Mouse (Mus musculus): ENCODE measurements around the gene Gsdmc4. TPM values are rescaled to one million over a fixed set of nuclear protein-coding genes. Genes with fewer than 3 reads are reported as not detected.
"Not testable (repeated sequence)": the region's sequence is repeated elsewhere in the genome, so short reads cannot be mapped to it uniquely, and the experiment has no call there.

Gene Gsdmc4
- polyA plus RNA-seq, 1 experiment from 2014 or later: 1.9 TPM

DNA sequence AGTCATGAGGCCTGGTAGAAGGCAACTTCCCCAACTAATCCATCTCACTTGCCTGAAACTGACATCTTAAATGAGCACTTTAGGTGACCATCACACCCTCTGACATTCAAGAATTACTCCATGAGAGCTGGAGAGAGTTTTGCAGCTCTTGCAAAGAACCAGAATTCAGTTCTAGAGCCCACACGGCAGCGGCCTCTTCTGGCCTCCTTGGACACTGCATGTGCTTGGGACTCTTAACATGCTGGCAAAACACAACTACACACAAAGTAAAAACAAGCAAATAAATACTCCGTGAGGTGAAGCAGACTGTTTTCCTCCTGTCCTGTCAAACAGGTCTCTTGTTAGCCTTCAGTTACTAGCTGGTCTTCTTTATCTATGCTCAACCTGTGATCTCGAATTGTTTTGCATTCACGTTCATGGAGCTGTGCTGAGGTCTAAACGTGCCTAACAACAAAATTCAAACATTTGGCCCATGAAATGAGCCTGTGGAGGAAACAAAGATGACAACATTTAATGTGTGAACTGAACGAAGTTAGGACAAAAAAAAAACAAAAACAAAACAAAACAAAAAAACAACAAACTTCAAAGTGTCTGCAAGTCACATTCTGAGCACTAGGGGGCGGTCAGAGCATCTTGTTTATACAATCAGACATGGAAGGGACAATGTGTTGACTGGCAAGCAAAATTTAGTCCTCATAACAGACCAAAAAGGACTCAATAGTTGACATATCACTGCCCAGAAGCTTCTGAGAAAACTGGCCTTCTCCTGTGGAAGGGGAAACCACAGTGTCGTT lies 16.3 kb downstream of the Gsdmc4 start:
- not testable (repeated sequence) for H3K4me2 ChIP-seq (replicated peaks; ENCODE audit: low read depth); H3K4me1 ChIP-seq (replicated peaks; ENCODE audit: control insufficient read depth, insufficient read depth); H3K27me3 ChIP-seq (ENCODE audit: control insufficient read depth, insufficient read depth, low read length); H3K9ac ChIP-seq (ENCODE audit: low read length); H3K9me3 ChIP-seq (ENCODE audit: control insufficient read depth, low read length); H3K4me3 ChIP-seq (ENCODE audit: low read depth, low read length); H3K36me3 ChIP-seq (ENCODE audit: control insufficient read depth, insufficient read depth, low read length); H3K27ac ChIP-seq (replicated peaks)
- peak; percentile 74 for TF ChIP-seq CTCF (IDR thresholded peaks at IDR 0.05; ENCODE audit: low read depth)
- WGBS: 37% methylated on average over 9 of the region's 9 CpGs
- ATAC-seq (ENCODE audit: low FRiP score, low TSS enrichment) (0 out of 2 replicates have a peak, but pooled peaks have one; percentile 35), DNase-seq (ENCODE audit: low spot score) (peak; percentile 64)

GRCm38 (mm10) chr15:63888440-63888839 lies 23.7 kb downstream of the Gsdmc4 start:
- H3K4me2 ChIP-seq (replicated peaks; ENCODE audit: low read depth); ATAC-seq (ENCODE audit: low FRiP score, low TSS enrichment); DNase-seq (ENCODE audit: low spot score); H3K27me3 ChIP-seq (ENCODE audit: control insufficient read depth, insufficient read depth, low read length); H3K27ac ChIP-seq (replicated peaks); H3K9ac ChIP-seq (ENCODE audit: low read length); H3K36me3 ChIP-seq (ENCODE audit: control insufficient read depth, insufficient read depth, low read length); H3K9me3 ChIP-seq (ENCODE audit: control insufficient read depth, low read length); H3K4me1 ChIP-seq (replicated peaks; ENCODE audit: control insufficient read depth, insufficient read depth); H3K4me3 ChIP-seq (ENCODE audit: low read depth, low read length): not testable (repeated sequence)
- 75% methylated on average over 3 of the region's 5 CpGs for WGBS

- not testable (repeated sequence) for H3K4me3 ChIP-seq (ENCODE audit: low read depth, low read length); H3K4me2 ChIP-seq (replicated peaks; ENCODE audit: low read depth); H3K9ac ChIP-seq (ENCODE audit: low read length); DNase-seq (ENCODE audit: low spot score); ATAC-seq (ENCODE audit: low FRiP score, low TSS enrichment); H3K36me3 ChIP-seq (ENCODE audit: control insufficient read depth, insufficient read depth, low read length); H3K4me1 ChIP-seq (replicated peaks; ENCODE audit: control insufficient read depth, insufficient read depth); H3K27ac ChIP-seq (replicated peaks); H3K9me3 ChIP-seq (ENCODE audit: control insufficient read depth, low read length); H3K27me3 ChIP-seq (ENCODE audit: control insufficient read depth, insufficient read depth, low read length)
- no CpG with 5 or more reads among the region's 5 CpGs for WGBS
Observed at GRCm38 (mm10) chr15:63887949-63888348, 24.1 kb downstream of the Gsdmc4 start.

DNA sequence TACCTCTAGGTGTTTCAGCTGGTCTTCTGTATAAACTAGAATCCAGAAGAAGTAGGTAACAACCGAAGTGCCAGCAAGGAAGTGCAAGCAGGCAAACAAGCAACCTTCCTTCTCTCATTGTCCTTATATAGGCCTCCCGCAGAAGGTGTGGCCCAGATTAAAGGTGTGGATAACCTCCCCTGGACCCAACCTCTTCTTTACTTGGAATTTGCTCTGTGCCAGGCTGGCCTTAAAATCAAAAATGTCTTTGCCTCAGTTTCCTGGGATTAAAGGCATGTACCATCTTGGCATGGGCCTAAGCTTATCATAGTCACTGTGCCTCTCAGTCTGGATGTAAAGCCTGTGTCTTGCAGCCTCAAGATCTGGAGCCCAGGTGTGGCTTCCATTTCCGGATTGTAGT lies 33.6 kb downstream of the Gsdmc4 start, which contains the start of gene Gsdmc3:
Gsdmc3 (minus strand) TSS at position 101 of the 400 bp plus-strand sequence.
- not testable (repeated sequence) for H3K9me3 ChIP-seq (ENCODE audit: control insufficient read depth, low read length); H3K27me3 ChIP-seq (ENCODE audit: control insufficient read depth, insufficient read depth, low read length); H3K36me3 ChIP-seq (ENCODE audit: control insufficient read depth, insufficient read depth, low read length); H3K4me2 ChIP-seq (replicated peaks; ENCODE audit: low read depth); H3K4me3 ChIP-seq (ENCODE audit: low read depth, low read length); DNase-seq (ENCODE audit: low spot score); H3K9ac ChIP-seq (ENCODE audit: low read length); H3K4me1 ChIP-seq (replicated peaks; ENCODE audit: control insufficient read depth, insufficient read depth); H3K27ac ChIP-seq (replicated peaks); ATAC-seq (ENCODE audit: low FRiP score, low TSS enrichment)
- WGBS: 81% methylated on average over 1 of the region's 3 CpGs

DNA sequence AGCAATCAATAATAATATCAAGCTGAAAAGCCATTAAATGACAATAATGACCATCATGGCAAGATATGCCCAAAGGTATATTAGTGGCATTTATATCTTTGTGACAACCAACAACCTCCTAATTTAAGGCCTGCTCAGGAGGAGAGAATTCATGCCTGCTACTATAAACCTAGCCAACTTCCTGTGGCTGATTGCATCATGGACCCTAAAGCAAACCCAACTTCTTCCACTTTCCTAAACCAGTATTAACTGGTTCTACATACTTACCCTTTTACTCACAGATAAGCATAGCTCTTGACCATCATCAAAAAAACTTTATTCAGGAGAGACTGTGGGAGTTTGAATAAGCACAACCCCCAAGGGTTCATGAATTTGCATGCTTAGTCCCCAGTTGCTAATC lies 35.9 kb downstream of the Gsdmc4 start:
- H3K4me3 ChIP-seq (ENCODE audit: low read depth, low read length); H3K4me2 ChIP-seq (replicated peaks; ENCODE audit: low read depth); ATAC-seq (ENCODE audit: low FRiP score, low TSS enrichment); H3K27me3 ChIP-seq (ENCODE audit: control insufficient read depth, insufficient read depth, low read length); DNase-seq (ENCODE audit: low spot score); H3K36me3 ChIP-seq (ENCODE audit: control insufficient read depth, insufficient read depth, low read length); H3K4me1 ChIP-seq (replicated peaks; ENCODE audit: control insufficient read depth, insufficient read depth); H3K9ac ChIP-seq (ENCODE audit: low read length); H3K27ac ChIP-seq (replicated peaks); H3K9me3 ChIP-seq (ENCODE audit: control insufficient read depth, low read length): not testable (repeated sequence)

GRCm38 (mm10) chr15:63861965-63862364 lies 50.1 kb downstream of the Gsdmc4 start:
- H3K4me1 ChIP-seq (replicated peaks; ENCODE audit: control insufficient read depth, insufficient read depth); H3K4me3 ChIP-seq (ENCODE audit: low read depth, low read length); H3K4me2 ChIP-seq (replicated peaks; ENCODE audit: low read depth); H3K9me3 ChIP-seq (ENCODE audit: control insufficient read depth, low read length); H3K27me3 ChIP-seq (ENCODE audit: control insufficient read depth, insufficient read depth, low read length); H3K36me3 ChIP-seq (ENCODE audit: control insufficient read depth, insufficient read depth, low read length); H3K27ac ChIP-seq (replicated peaks); ATAC-seq (ENCODE audit: low FRiP score, low TSS enrichment); H3K9ac ChIP-seq (ENCODE audit: low read length): not testable (repeated sequence)
- TF ChIP-seq CTCF (IDR thresholded peaks at IDR 0.05; ENCODE audit: low read depth): peak; percentile 68
- DNase-seq (ENCODE audit: low spot score): peak; percentile 53
- WGBS: 39% methylated on average over 5 of the region's 5 CpGs

Other genes starting within 250 kb of the Gsdmc4 start
- 12.4 and 12.7 TPM in 2 replicates for gene Gsdmc2, start 67.1 kb downstream of the Gsdmc4 start, polyA plus RNA-seq (2015; fragmentation: Nextera tagmentation; extraction: Ambion mirVana)
- gene Gsdmc3, start 33.7 kb downstream of the Gsdmc4 start, polyA plus RNA-seq (2015; fragmentation: Nextera tagmentation; extraction: Ambion mirVana): 0.78 and 1.4 TPM in 2 replicates
- gene Fam49b, start 148.2 kb upstream of the Gsdmc4 start, polyA plus RNA-seq (2015; fragmentation: Nextera tagmentation; extraction: Ambion mirVana): 32.0 and 32.2 TPM in 2 replicates